Mouse (Mus musculus) hindbrain, postnatal 0 days (tissue): Measurements from ENCODE around the gene Plxdc1. TPM values are rescaled to one million over a fixed set of nuclear protein-coding genes. Genes with fewer than 3 reads are reported as not detected.

ENCODE experiments used
- ATAC-seq: fragments of 200-750 bp; cut with Nextera tagmentation; 2 replicates; pipeline ENCODE4 v1.8.0; 2017; ENCODE audit warnings: mild to moderate bottlenecking, moderate TSS enrichment, moderate library complexity
- DNase-seq: peaks from one replicate; pipeline ENCODE4 v3.0.0-alpha.2; 2015; ENCODE audit warnings: low spot score
- H3K27ac ChIP-seq: fragments of 300-500 bp; sonication (generic); 2 replicates; pipeline ENCODE4 v1.5.1; 2014; ENCODE audit warnings: mild to moderate bottlenecking
- H3K27me3 ChIP-seq: fragments of 300-500 bp; sonication (generic); 2 replicates; pipeline ENCODE4 v1.6.1; 2014; ENCODE audit warnings: low read length, mixed read lengths; ENCODE audit not compliant: insufficient read depth
- H3K36me3 ChIP-seq: fragments of 300-500 bp; sonication (generic); 2 replicates; pipeline ENCODE4 v1.6.1; 2014; ENCODE audit warnings: low read length, mixed read lengths; ENCODE audit not compliant: insufficient read depth
- H3K4me1 ChIP-seq: fragments of 300-500 bp; sonication (generic); 2 replicates; pipeline ENCODE4 v1.6.1; 2014; ENCODE audit warnings: antibody characterized with exemption, low read length, mixed read lengths; ENCODE audit not compliant: insufficient read depth
- H3K4me2 ChIP-seq: fragments of 300-500 bp; sonication (generic); 2 replicates; pipeline ENCODE4 v1.6.1; 2014; ENCODE audit warnings: low read depth, mild to moderate bottlenecking, low read length, moderate library complexity, mixed read lengths
- H3K4me3 ChIP-seq: fragments of 300-500 bp; sonication (generic); 2 replicates; pipeline ENCODE4 v1.5.1; 2014; ENCODE audit warnings: low read length
- H3K9ac ChIP-seq: fragments of 300-500 bp; sonication (generic); replicated peaks from 2 replicates; pipeline ENCODE4 v1.6.1; 2014; ENCODE audit warnings: mild to moderate bottlenecking, low read length, moderate library complexity, mixed read lengths
- H3K9me3 ChIP-seq: fragments of 300-500 bp; sonication (generic); 2 replicates; pipeline ENCODE4 v1.6.1; 2016; ENCODE audit warnings: low read length, mixed read lengths
- CTCF ChIP-seq: IDR thresholded peaks from 2 replicates; pipeline ENCODE4 v1.5.1; 2016; ENCODE audit warnings: antibody characterized with exemption, control low read depth, low read depth
- WGBS: fragments of 180-500 bp; shearing (Covaris S2); extraction: QIAGEN DNeasy Blood & Tissue Kit; methylation state at CpG from one replicate; pipeline ENCODE4 v1.1.7; 2014; 5-methylcytosine and 5-hydroxymethylcytosine counted together
- polyA plus RNA-seq: library from polyadenylated mRNA; unstranded; fragments of >200 nt; fragmentation: Nextera tagmentation; extraction: Ambion mirVana; gene quantifications from 2 replicates; pipeline ENCODE4 v1.2.1, GENCODE M21; 2015
- total RNA-seq: library from RNA; depleted of rRNA; stranded (reverse); fragments of >200 nt; gene quantifications from 2 replicates; pipeline ENCODE4 v1.2.3, GENCODE M21; 2014

Gene Plxdc1
- total and polyA plus RNA-seq, 2 experiments from 2014 or later: 3.8 to 4.2 TPM

GRCm38 (mm10) chr11:98004161-98004560 is 17.9 kb upstream of the Plxdc1 start:
- no peak overlapping the region for H3K9ac ChIP-seq
- ATAC-seq: no peak
- no peaks in the 10 kb centered on the region for H3K4me1 ChIP-seq
- peaks cover 22% of the 10 kb centered on the region for H3K36me3 ChIP-seq
- no peak for DNase-seq
- WGBS: 58% methylated on average over 8 of the region's 8 CpGs
- no peak for TF ChIP-seq CTCF
- H3K27ac ChIP-seq: no peak overlapping the region
- no peaks in the 10 kb centered on the region for H3K27me3 ChIP-seq
- H3K4me2 ChIP-seq: no peak overlapping the region
- H3K4me3 ChIP-seq: no peak overlapping the region
- no peaks in the 10 kb centered on the region for H3K9me3 ChIP-seq

GRCm38 (mm10) chr11:98003171-98003671 is 17.0 kb upstream of the Plxdc1 start:
- DNase-seq (no peak), ATAC-seq (peak; percentile 28)
- no peaks in the 10 kb centered on the region for H3K27me3 ChIP-seq
- H3K9me3 ChIP-seq: no peaks in the 10 kb centered on the region
- no peak overlapping the region for H3K27ac ChIP-seq
- no peak for TF ChIP-seq CTCF
- H3K4me3 ChIP-seq: no peak overlapping the region
- no peak overlapping the region for H3K9ac ChIP-seq
- no peak overlapping the region for H3K4me2 ChIP-seq
- H3K4me1 ChIP-seq: no peaks in the 10 kb centered on the region
- peaks cover 13% of the 10 kb centered on the region; the same call in 1 of the 2 replicates for H3K36me3 ChIP-seq
- WGBS: 48% methylated on average over 17 of the region's 17 CpGs

- ATAC-seq: 0 out of 2 replicates have a peak, but pooled peaks have one; percentile 24
These were observed 16.4 kb upstream of the Plxdc1 start for GRCm38 (mm10) chr11:98002627-98003026.

GRCm38 (mm10) chr11:98001986-98002385 is 15.7 kb upstream of the Plxdc1 start:
- WGBS: 61% methylated on average over 6 of the region's 6 CpGs
- no peak overlapping the region for H3K27ac ChIP-seq
- no peak for TF ChIP-seq CTCF
- no peaks in the 10 kb centered on the region for H3K27me3 ChIP-seq
- H3K9me3 ChIP-seq: no peaks in the 10 kb centered on the region
- peaks cover 8% of the 10 kb centered on the region; the same call in 1 of the 2 replicates for H3K36me3 ChIP-seq
- no peaks in the 10 kb centered on the region for H3K4me1 ChIP-seq
- DNase-seq (no peak), ATAC-seq (no peak)
- H3K4me3 ChIP-seq: no peak overlapping the region
- H3K4me2 ChIP-seq: no peak overlapping the region
- no peak overlapping the region for H3K9ac ChIP-seq

More at GRCm38 (mm10) chr11:98002627-98003026, 16.4 kb upstream of the Plxdc1 start:
- H3K27me3 ChIP-seq: no peaks in the 10 kb centered on the region
- H3K27ac ChIP-seq: no peak overlapping the region
- DNase-seq: peak; percentile 87
- TF ChIP-seq CTCF: peak; percentile 86
- H3K4me1 ChIP-seq: no peaks in the 10 kb centered on the region
- H3K9ac ChIP-seq: no peak overlapping the region
- peaks cover 13% of the 10 kb centered on the region; the same call in 1 of the 2 replicates for H3K36me3 ChIP-seq
- H3K4me3 ChIP-seq: no peak overlapping the region
- 0 out of 2 replicates have a peak overlapping the region, but pooled peaks have one; percentile 10 for H3K4me2 ChIP-seq
- no peaks in the 10 kb centered on the region for H3K9me3 ChIP-seq
- 17% methylated on average over 12 of the region's 12 CpGs for WGBS

GRCm38 (mm10) chr11:98001351-98001824 is 15.1 kb upstream of the Plxdc1 start:
- H3K9ac ChIP-seq: no peak overlapping the region
- no peak overlapping the region for H3K27ac ChIP-seq
- H3K4me1 ChIP-seq: no peaks in the 10 kb centered on the region
- no peak for DNase-seq
- 36% methylated on average over 11 of the region's 11 CpGs for WGBS
- no peaks in the 10 kb centered on the region for H3K9me3 ChIP-seq
- TF ChIP-seq CTCF: no peak
- peaks cover 8% of the 10 kb centered on the region; the same call in 1 of the 2 replicates for H3K36me3 ChIP-seq
- 0 out of 2 replicates have a peak, but pooled peaks have one; percentile 18 for ATAC-seq
- H3K4me2 ChIP-seq: no peak overlapping the region
- H3K27me3 ChIP-seq: no peaks in the 10 kb centered on the region
- no peak overlapping the region for H3K4me3 ChIP-seq

- DNase-seq (no peak), ATAC-seq (no peak)
- WGBS: 45% methylated on average over 7 of the region's 7 CpGs
- Histone ChIP-seq H3K4me3 (no peak overlapping the region), H3K36me3 (peaks cover 8% of the 10 kb centered on the region; the same call in 1 of the 2 replicates), H3K9me3 (no peaks in the 10 kb centered on the region), H3K27ac (no peak overlapping the region), H3K27me3 (no peaks in the 10 kb centered on the region), H3K4me1 (no peaks in the 10 kb centered on the region), H3K4me2 (no peak overlapping the region), H3K9ac (no peak overlapping the region)
- no peak for TF ChIP-seq CTCF
These were observed 14.3 kb upstream of the Plxdc1 start for GRCm38 (mm10) chr11:98000378-98001140.
